Mouse (Mus musculus): ENCODE results near the gene Poc1b.

Poc1b gene

GRCm38 (mm10) chr10:99115471-99116236, 8.8 kb downstream of the Poc1b start:
- DNase-seq (ENCODE audit: inconsistent ontology term), result no peak

DNA sequence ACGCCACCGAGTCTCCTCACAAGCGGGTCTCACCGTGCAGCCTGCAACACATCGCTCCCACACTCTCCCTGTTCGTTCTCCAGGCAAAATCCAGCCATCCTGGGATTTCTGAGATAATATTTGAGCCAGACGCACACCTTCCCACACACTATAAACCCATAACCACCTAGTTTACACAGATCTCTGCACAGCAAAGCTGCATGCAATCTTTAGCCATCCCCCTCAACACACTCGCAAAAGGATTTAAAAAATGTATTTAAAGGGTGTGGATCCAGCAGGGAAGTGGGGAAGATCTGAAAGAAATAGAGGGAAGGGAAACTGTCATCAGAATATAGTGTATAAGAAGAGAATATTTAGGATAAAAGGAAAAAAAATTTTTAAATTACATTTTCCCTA, 9.4 kb downstream of the Poc1b start:
- DNase-seq (ENCODE audit: inconsistent ontology term), result no peak

DNA sequence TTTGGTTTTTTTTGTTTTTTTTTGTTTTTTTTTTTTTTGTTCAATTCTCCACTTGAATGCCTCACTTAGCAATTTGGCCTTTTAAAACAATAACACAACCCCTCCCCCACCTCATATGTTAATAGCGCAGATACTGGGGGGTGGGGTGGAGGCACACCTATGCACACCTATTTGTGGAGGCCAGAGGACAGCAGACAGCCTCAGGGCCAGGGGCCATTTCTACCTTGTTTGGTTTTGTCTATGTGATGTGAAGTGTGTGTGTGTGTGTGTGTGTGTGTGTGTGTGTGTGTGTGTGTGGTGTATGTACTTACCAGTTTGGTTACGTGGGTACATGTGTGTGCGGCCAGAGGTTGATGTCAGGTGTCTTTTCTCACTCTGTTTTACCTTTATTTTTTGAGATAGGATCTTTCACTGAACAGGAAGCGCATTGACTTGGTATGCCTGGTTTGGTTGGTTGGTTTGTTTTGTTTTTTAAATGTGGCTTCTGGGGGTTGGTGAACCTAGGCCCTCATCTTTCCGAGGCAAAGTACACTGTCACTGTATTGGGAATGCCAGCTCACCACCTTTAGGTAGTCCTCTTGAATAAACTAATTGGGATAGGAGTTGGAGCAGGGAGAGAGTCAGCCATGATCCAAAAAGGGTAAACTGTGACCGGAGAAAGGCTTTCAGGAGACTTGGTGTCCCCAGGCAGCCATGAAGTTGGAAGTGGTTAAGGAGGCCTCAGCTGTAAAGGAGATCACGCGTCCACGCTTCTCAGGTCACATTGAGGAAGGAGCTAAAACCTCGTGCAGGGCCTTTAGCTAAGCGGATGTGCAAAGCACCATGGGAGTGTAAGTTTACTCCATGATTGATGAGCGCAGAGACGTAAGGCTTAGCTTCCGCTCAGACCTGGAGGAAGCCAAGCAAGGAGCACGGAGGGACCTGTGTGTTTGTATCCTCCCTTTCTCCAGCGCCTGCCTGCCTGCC, 10.1 kb downstream of the Poc1b start:
- no peak for DNase-seq (ENCODE audit: inconsistent ontology term)

DNA sequence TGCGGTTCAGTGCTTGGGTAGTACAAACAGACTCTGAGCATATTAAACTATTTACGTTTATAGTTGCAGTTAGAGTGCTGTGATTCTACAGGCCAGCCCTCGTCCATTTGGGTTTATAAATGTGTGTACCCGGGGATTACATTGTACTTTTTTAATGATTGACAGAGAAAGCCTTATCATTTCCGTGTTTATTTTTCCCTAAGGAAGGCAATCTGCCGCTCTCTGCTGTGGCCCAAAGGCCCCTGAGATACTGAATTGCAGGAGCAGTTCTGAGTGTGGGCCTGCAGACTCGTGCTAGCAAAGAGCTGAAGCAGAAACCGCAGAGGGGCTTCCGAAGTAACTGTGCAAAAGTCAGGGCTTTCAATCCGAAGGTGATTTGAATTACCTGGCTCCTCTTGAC, 11.0 kb downstream of the Poc1b start:
- DNase-seq (ENCODE audit: inconsistent ontology term), result no peak

DNA sequence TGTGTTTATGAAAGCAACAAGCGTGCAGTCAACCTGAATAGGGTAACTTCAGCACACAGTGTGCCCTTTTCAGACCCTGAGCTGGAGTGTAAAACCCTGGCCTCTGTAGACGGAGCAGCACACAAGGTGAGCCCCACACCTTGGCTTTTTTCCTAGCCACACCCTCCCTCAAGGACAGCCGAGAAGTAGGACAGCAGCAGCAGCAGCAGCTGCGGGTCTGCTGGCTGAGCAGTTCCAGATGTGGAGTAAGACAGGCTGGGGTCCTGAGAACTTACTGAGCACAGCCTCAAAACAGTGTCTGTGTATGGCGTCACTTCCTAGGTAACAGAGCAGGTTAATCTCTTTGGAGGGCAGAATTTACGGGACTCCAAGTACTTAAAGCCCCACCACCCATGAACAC, 11.9 kb downstream of the Poc1b start:
- DNase-seq (ENCODE audit: inconsistent ontology term), result no peak

- DNase-seq (ENCODE audit: inconsistent ontology term), result no peak
Observed at GRCm38 (mm10) chr10:99119471-99119870, 12.6 kb downstream of the Poc1b start.

DNA sequence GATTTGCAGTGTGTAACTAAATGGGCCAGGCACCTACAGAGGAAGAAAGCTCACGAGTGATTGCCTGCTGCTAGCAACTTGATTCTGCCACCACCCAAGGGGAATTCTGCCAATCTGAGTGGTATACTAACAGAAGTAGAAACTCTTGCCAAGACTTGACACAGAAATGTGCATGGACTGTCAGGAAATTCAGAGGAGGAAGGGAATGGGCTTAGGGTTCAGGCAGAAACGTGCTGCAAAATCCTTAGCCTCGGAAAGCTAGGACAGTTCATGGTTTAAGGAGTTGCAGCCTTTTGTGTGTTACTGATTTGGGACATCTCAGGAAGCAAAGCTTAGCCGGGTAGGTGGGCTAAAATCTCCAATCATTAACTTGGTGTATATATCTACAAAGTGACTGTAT, 19.4 kb downstream of the Poc1b start, which contains the start of gene Phxr2:
Gene Phxr2 (minus strand): TSS at position 101 of the 400 bp plus-strand sequence.
- DNase-seq (ENCODE audit: inconsistent ontology term), result no peak

DNA sequence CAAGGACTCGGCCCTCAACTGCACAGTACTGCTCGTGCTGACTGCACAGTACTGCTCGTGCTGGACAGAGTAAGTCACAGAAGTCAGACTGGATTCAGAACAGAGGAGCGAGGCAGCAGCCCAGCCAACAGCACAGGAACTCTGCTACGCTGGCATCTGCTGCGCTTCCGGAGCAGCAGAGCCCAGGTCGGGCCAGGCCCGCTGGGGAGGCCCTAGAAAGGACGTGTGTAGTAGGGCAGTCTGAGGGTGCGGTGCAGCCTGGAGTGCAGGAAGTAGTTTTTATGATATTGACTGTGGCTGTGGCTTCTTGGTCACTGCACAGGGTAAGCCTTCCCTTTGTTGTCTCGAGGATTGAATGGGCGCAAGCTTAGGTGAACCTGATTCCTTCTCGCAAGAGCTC, 20.1 kb downstream of the Poc1b start:
- no peak for DNase-seq (ENCODE audit: inconsistent ontology term)

GRCm38 (mm10) chr10:99127691-99128261, 20.9 kb downstream of the Poc1b start:
- no peak for DNase-seq (ENCODE audit: inconsistent ontology term)

- peak; percentile 61 for DNase-seq (ENCODE audit: inconsistent ontology term)
Observed at GRCm38 (mm10) chr10:99130611-99131010, 23.8 kb downstream of the Poc1b start.

GRCm38 (mm10) chr10:99131298-99131697, 24.5 kb downstream of the Poc1b start:
- no peak for DNase-seq (ENCODE audit: inconsistent ontology term)

- no peak for DNase-seq (ENCODE audit: inconsistent ontology term)
Observed at GRCm38 (mm10) chr10:99132189-99132588, 25.4 kb downstream of the Poc1b start.

GRCm38 (mm10) chr10:99132595-99133272, 25.9 kb downstream of the Poc1b start:
- DNase-seq (ENCODE audit: inconsistent ontology term), result no peak

DNA sequence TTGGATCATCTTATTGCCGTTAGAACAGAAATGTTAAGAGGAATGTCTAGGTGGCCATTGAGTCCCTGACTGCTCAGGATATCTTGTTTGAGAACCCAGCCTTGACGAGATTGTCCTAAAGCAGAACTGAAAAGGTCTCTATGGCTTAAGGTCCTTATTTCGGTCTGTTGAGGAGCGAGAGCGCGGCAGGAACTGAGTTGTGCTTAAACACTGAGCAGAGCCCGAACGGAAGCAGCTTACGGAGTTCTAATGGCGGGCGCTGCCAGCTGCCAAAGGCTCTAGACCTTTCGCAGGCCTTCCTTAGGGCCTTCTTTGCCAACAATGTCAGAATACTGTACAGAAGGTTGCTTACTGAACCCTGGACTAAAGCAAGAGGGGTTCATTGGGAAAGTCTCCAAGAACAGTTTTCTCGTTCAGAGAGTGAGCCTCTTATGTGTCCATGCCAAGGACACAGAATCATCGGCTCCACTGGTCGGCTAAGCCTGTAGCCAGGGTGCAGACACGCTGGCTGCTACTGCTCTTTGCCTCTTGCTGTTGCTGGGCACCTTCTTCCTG, 26.6 kb downstream of the Poc1b start:
- DNase-seq (ENCODE audit: inconsistent ontology term), result no peak

DNA sequence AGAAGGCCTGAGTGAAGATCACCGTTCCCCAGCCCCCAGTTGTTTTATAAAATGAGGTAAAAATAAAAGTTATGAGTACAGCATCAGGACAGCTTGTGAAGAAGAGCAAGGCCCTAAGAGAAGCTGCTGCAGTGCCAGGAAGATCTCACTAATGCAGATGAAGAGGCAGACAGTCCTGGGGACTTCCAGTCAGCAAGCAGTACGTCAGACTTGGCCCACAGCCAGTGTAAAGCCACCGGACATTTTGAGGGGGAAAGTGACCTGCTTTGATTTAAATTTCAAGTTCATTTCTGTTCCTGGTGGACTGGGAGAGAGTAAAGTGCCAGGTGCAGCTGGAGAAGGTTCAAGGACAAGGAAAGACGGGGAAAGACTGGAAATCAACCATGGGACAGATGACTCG, 29.5 kb downstream of the Poc1b start:
- peak; percentile 19 for DNase-seq (ENCODE audit: inconsistent ontology term)

GRCm38 (mm10) chr10:99145611-99146010, 38.8 kb downstream of the Poc1b start:
- DNase-seq (ENCODE audit: inconsistent ontology term), result no peak

DNA sequence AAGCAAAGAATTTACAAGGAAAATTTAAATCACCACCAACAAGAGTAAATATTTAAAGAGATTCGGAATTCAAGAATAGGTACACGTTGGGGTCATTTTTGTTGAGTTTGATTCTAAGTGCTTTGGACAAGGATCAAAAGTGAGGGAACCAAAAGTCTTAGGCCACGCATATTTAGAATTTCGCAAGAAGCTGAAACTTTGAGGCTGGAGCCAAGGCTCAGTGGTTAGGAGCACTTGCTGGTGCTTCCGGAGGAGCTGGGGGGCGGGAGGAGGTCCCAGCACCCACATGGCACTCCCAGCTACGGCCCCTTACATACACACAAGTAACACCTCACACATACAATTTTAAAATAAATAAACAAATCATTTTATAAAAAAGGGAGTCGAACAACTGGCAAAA, 39.8 kb downstream of the Poc1b start:
- no peak for DNase-seq (ENCODE audit: inconsistent ontology term)

GRCm38 (mm10) chr10:99150016-99150415, 43.2 kb downstream of the Poc1b start:
- DNase-seq (ENCODE audit: inconsistent ontology term), result no peak

DNA sequence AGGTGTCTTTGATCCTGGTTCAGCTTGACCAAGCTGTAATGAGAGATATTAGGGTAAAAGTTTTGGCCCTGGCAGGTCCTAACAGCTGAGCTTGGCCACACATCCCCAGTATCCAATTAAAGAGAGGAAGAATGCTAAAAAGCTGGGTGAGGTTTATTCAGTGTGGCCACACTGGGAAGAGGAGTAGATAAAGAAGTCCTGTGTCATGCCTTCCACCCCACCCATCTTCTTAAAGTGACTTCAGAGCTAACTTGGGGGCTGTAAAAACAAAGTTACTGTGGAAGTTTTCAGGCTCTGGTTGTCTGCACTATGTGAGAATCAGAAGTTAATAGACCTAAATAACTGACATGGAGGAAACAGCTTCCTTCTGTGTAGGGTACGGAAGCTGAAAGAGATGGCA, 44.7 kb downstream of the Poc1b start:
- DNase-seq (ENCODE audit: inconsistent ontology term), result no peak

GRCm38 (mm10) chr10:99152063-99152462, 45.2 kb downstream of the Poc1b start:
- no peak for DNase-seq (ENCODE audit: inconsistent ontology term)

- no peak for DNase-seq (ENCODE audit: inconsistent ontology term)
Observed at GRCm38 (mm10) chr10:99154635-99155034, 47.8 kb downstream of the Poc1b start.

Data from Muller cell, postnatal 12 days (primary cell).